Mouse (Mus musculus): Measurements from ENCODE around the gene Slc40a1.

DNA sequence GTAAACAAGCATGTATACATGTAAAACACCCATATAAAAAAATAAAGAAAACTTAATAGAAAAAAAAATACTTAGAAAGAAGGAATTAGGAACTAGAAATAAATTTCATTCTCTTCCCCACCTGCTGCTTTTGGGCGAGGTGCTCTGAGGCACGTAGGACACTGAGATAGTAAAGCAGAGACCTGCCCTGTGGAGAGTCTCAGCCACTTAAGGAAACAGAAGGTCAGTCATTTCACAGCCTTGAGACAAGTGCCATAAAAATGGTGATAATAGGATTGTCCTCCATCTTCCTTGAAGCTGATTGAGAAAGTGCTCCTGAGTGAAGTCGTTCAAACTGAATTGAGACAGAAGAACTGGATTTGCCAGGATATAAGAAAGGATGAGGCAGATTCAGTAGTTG lies 48.9 kb downstream of the Slc40a1 start:
- no peak for TF ChIP-seq CHD2 (IDR thresholded peaks at IDR 0.05; ENCODE audit: low read depth, low read length)
- TF ChIP-seq ZNF384 (IDR thresholded peaks at IDR 0.05; ENCODE audit: low read depth, low read length): no peak
- TF ChIP-seq ZC3H11A (IDR thresholded peaks at IDR 0.05; ENCODE audit: borderline replicate concordance, low read depth, low read length): no peak
